Mouse (Mus musculus): ENCODE measurements around the gene Ttc33.
A peak's percentile ranks its signal among the peaks of the same experiment; 100 is the strongest.
"Not testable (repeated sequence)": the region's sequence is repeated elsewhere in the genome, so short reads cannot be mapped to it uniquely, and the experiment has no call there.

Gene Ttc33

GRCm38 (mm10) chr15:5184668-5185330, 526 bp upstream of the Ttc33 start:
- no peak for DNase-seq (ENCODE audit: low spot score in 2 of 2)

- DNase-seq (ENCODE audit: low spot score in 2 of 2), result no peak
These were observed 959 bp downstream of the Ttc33 start for GRCm38 (mm10) chr15:5186293-5186675.

GRCm38 (mm10) chr15:5187116-5187515, 1.8 kb downstream of the Ttc33 start:
- DNase-seq (ENCODE audit: low spot score in 2 of 2), result no peak

GRCm38 (mm10) chr15:5188029-5188428, 2.7 kb downstream of the Ttc33 start:
- no peak for DNase-seq (ENCODE audit: low spot score in 2 of 2)

DNA sequence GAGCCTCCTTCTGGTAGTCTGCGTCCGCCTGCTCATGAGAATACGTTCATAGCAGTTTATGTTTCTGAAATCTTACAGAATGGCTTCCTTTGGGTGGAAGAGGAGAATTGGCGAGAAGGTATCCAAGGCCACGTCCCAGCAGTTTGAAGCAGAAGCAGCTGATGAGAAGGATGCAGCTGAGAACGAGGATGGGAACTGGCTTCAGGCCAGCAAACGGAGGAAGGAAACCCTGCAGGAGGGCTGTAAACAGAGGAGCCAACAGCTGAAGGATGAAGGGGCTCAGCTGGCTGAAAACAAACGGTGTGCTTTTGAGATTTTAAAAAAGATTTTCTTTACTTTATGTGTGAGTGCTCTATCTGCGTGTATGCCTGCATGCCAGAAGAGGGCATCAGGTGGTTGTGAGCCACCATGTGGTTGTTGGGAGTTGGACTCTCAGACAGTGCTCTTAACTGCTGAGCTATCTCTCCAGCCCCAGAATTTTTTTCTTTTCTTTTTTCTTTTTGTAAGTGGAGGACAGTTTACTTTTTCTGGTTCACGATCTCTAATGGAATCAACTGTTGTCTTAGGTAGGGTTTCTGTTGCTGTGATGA, 4.3 kb downstream of the Ttc33 start:
- no peak for DNase-seq (ENCODE audit: low spot score in 2 of 2)

DNA sequence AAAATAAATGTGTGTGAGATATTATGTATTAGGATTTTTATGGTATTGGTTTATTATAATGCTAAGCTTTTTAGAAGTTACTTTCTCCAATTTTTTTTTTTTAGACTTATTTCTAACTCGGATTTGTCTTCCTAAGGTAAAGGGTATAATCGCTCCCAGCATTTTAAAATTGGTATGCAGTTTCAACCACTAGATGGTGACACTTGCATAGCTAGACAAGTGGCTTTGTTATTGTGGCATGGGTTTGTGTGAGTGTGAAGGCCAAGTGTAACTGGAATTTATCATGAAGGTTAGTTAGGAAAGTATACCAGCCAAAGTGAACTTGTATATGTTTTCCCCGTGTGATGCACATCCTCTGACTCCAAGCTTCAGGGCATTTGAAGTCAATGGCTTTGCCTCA, 8.5 kb downstream of the Ttc33 start:
- DNase-seq (ENCODE audit: low spot score in 2 of 2), result no peak

- no peak for DNase-seq (ENCODE audit: low spot score in 2 of 2)
These were observed 9.1 kb downstream of the Ttc33 start for GRCm38 (mm10) chr15:5194446-5194845.

GRCm38 (mm10) chr15:5194931-5195330, 9.6 kb downstream of the Ttc33 start:
- no peak for DNase-seq (ENCODE audit: low spot score in 2 of 2)

GRCm38 (mm10) chr15:5195987-5196514, 10.7 kb downstream of the Ttc33 start:
- DNase-seq (ENCODE audit: low spot score in 2 of 2), result no peak

DNA sequence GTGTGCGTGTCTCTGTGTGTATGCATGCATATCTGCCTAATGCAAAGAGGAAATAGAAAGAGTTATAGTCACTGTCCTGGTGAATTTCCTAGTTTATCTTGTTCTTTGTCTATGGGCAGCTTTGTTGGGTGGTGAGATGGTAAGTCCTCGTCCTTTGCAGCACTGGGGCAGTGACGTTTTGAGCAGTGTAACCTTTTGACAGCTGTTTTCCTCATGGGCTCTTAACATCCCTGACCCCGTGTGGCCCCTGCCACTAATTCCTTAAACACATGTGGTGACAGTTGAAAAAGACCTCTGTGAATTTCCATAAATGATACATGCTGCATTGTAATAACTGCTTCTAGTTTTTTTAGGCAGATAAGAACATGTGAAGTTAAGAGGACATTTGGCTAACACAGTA, 11.4 kb downstream of the Ttc33 start:
- no peak for DNase-seq (ENCODE audit: low spot score in 2 of 2)

DNA sequence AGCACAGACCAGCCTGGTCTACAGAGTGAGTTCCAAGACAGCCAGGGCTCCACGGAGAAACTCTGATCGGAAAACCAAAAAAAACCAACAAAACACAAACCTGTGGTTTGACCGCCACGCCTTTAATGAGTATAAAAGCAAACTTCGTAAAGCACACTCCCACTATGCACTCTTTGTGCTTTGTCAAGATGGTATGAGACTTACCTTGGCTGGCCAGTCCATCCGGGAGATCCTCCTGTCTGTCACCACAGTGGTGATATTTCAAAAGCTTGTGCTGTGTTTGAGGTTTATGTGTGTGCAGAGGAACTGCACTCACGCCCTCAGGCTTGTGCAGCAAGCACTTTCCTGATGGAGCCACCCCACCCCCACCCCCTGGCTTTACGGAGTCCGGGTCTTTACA, 19.9 kb downstream of the Ttc33 start:
- DNase-seq (ENCODE audit: low spot score in 2 of 2), result no peak

- no peak for DNase-seq (ENCODE audit: low spot score in 2 of 2)
These were observed 23.8 kb downstream of the Ttc33 start for GRCm38 (mm10) chr15:5209116-5209515.

DNA sequence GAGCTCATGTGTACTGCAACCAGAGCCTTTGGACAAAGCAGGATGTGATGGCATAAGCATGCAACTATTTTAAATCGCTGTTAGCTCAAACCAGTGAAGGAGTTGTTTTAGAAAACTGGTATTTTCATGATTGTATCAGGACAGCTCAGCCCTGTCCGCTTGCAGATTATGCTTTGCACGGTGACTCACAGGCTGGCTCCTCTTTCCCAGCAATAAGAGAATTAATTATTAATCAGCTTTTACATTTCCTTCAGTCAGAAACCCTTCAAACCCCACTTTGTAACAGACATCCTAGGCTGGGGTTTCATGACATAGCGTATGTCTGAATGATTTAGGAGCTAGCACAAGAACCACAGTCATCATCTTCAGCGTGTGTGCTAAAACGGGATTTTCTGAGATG, 35.2 kb downstream of the Ttc33 start:
- DNase-seq (ENCODE audit: low spot score in 2 of 2), result no peak

GRCm38 (mm10) chr15:5230746-5231145, 45.4 kb downstream of the Ttc33 start:
- DNase-seq (ENCODE audit: low spot score in 2 of 2), result not testable (repeated sequence)

DNA sequence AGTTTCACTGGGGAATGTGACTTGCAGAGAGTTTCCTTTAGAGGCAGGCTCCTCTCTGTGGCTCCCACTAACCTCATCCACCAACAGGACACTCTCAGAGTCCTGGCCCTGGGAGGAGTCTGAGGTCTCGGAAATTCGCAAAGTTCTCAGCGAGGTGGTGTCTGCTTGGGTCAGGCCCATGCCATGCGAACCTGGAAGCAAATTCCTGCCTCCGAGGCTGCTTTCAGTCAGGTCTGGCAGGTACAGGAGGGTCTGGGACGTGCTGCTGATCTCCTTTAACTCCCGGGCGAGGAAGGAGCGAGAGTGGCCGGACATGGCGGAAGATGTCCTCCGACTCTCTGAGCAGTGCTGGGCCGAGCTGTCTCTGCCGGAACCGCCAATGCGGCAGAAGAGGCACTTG, 49.3 kb downstream of the Ttc33 start:
- DNase-seq (ENCODE audit: low spot score in 2 of 2), result no peak

GRCm38 (mm10) chr15:5235527-5235926, 50.2 kb downstream of the Ttc33 start:
- DNase-seq (ENCODE audit: low spot score in 2 of 2), result no peak

DNA sequence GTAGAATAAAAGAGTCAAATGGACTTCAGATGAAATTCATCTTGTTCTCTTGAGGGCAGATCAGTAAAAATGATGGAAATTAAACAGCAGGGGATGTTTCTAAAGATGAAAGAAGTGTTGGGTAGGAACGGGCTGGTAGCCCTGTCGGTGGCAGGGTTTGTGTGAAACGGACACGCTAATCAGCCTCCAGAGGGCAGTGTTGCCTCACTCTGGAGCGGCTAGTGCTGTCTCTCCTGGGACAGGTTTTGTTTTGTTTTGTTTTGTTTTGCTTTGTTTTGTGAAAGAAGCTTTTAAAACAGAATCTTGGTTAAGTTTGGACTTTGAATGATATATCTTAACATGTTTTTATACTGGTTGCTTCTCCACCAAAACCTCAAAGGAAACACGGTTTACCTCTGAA, 51.2 kb downstream of the Ttc33 start:
- peak; percentile 78 to 91 for DNase-seq (ENCODE audit: low spot score in 2 of 2)

DNA sequence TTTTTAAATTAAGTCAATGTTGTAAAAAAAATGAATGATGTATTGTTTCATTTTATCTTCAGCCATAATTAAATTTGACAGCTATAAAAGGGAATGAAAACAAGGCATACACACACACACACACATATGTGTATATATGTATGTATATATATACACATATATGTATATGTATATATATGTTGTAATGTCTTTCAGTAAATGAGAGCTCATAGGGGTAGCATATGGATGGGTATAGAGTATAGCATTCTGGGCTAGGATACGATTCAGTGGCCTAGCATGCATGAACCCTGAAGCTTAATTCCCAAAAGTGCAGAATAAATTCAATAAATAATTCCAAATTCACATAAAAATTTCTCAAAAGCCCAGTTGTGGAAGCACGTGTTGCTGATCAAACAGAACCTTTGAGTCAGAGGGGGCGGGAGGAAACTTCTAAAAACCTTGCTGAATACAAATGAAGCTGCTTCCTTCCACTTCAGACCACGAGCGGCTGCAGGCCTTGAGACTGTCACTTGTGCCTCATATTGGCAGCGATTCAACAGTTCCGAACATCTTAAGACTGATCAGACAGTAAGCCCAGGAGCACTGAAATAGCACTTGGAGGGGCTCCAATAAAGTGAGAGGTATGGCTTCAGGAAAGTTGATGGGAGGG, 51.8 kb downstream of the Ttc33 start:
- no peak for DNase-seq (ENCODE audit: low spot score in 2 of 2)

DNA sequence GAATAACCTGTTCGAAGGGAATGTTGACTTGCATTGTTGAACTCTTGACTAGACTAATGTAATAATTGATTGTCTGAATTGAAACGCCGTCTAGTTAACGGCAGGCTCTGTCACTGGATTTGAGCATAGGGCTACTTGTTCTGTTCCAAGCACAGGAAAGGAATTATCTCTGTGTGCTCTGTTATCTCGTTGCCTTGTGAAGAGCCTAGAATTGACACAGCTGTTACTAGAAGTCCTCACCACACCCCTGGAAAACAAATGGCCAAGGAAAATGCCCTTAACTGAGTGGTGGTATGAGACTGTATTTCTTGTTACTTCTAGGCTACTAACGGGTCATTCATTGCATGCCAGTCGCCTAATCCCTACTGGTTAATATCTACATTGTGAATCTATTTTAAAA, 52.7 kb downstream of the Ttc33 start:
- DNase-seq (ENCODE audit: low spot score in 2 of 2), result no peak

DNA sequence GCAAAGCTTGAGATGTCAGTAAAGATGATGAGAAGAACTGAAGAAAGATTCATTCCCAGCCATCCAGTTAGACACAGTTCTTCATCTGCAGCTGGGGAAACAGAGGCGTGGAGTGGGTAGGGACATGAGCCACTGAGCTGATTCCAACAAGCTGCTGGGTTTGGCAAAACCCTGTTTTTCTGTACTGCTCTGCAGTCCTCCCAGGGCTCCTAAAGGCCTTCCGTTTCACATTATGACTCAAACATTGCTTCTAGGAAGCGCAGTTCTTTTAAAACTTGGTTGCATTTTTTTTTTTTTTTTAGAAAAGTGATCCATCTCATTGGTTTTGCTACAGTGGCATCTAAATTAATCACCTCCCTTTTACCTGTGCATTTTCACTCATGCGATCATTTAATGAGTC, 53.2 kb downstream of the Ttc33 start:
- no peak for DNase-seq (ENCODE audit: low spot score in 2 of 2)

GRCm38 (mm10) chr15:5239361-5239760, 54.0 kb downstream of the Ttc33 start:
- DNase-seq (ENCODE audit: low spot score in 2 of 2), result no peak

DNA sequence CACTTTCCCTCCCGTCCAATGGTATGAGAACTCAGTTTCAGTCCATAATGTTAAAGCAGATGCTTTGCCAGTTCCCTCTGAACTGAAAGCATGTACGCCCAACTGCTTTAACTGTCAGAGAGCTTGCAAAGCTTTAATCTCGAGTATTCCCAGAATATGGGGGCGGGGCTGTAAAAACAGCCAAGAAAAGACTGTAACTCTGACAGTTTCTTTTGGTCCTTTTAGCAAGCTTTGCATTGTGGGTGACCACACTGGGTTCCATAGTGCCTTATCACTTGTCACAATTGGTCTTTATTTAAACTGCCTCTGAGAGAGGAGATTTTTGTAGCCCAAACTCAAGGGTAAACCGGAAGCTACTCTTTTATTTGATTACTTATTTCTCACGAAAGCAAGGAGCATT, 54.6 kb downstream of the Ttc33 start:
- peak in 1 of 2 experiments; percentile 37 for DNase-seq (ENCODE audit: low spot score in 2 of 2)

DNA sequence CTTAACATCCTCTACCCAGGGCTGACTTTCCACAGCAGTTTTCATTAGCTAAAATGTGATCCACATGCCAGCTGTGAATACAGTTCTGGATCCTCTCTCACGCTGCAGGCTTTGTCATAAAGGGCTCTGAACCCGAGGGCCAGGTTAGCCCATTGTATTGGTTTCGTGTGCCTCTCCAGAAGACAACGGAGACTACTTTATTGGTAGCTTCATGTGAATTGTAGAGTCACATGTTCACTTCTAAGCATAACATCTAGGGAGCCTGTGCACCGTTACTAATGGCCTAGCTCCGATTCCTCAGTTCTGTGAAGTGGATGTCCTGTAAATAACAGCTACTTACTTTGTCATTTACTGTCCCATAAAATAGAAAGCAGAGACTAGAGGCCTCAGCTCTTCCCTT, 55.0 kb downstream of the Ttc33 start:
- no peak for DNase-seq (ENCODE audit: low spot score in 2 of 2)

Measured in spleen, postnatal 4 days (tissue).